Mouse (Mus musculus) heart, embryonic 11.5 days (tissue): ENCODE data around the gene Bglap3. TPM values are rescaled to one million over a fixed set of nuclear protein-coding genes. Genes with fewer than 3 reads are reported as not detected.

Experiments
- ATAC-seq: fragments of 200-750 bp; cut with Nextera tagmentation; replicated peaks from 2 replicates; pipeline ENCODE4 v1.8.0; 2017; ENCODE audit warnings: moderate library complexity; ENCODE audit not compliant: insufficient number of reproducible peaks, low FRiP score, low TSS enrichment
- H3K27ac ChIP-seq: fragments of 300-500 bp; sonication (generic); 2 replicates; pipeline ENCODE4 v1.5.1; 2014; ENCODE audit warnings: mild to moderate bottlenecking, low read depth, low read length
- H3K27me3 ChIP-seq: fragments of 300-500 bp; sonication (generic); 2 replicates; pipeline ENCODE4 v1.6.1; 2014; ENCODE audit warnings: mild to moderate bottlenecking, low read length, mixed read lengths; ENCODE audit not compliant: control insufficient read depth, insufficient read depth
- H3K36me3 ChIP-seq: fragments of 300-500 bp; sonication (generic); 2 replicates; pipeline ENCODE4 v1.6.1; 2014; ENCODE audit warnings: mild to moderate bottlenecking, low read length, moderate library complexity, mixed read lengths; ENCODE audit not compliant: control insufficient read depth, insufficient read depth
- H3K4me1 ChIP-seq: fragments of 300-500 bp; sonication (generic); 2 replicates; pipeline ENCODE4 v1.6.1; 2014; ENCODE audit warnings: low read length; ENCODE audit not compliant: control insufficient read depth, insufficient read depth
- H3K4me2 ChIP-seq: fragments of 300-500 bp; sonication (generic); 2 replicates; pipeline ENCODE4 v1.6.1; 2014; ENCODE audit warnings: mild to moderate bottlenecking, moderate library complexity
- H3K4me3 ChIP-seq: fragments of 300-500 bp; sonication (generic); 2 replicates; pipeline ENCODE4 v1.5.1; 2014; ENCODE audit warnings: low read depth, low read length
- H3K9ac ChIP-seq: fragments of 300-500 bp; sonication (generic); 2 replicates; pipeline ENCODE4 v1.6.1; 2014; ENCODE audit warnings: mild to moderate bottlenecking, low read depth, low read length, moderate library complexity
- H3K9me3 ChIP-seq: fragments of 300-500 bp; sonication (generic); replicated peaks from 2 replicates; pipeline ENCODE4 v1.6.1; 2016; ENCODE audit warnings: low read length; ENCODE audit not compliant: control insufficient read depth
- WGBS: fragments of 180-500 bp; shearing (Covaris S2); extraction: QIAGEN DNeasy Blood & Tissue Kit; methylation state at CpG from one replicate; pipeline ENCODE4 v1.1.7; 2014; ENCODE audit not compliant: insufficient replicate concordance; 5-methylcytosine and 5-hydroxymethylcytosine counted together
- polyA plus RNA-seq: library from polyadenylated mRNA; unstranded; fragments of >200 nt; fragmentation: Nextera tagmentation; extraction: Ambion mirVana; gene quantifications from 2 replicates; pipeline ENCODE4 v1.2.1, GENCODE M21; 2014

Gene Bglap3
- polyA plus RNA-seq, 1 experiment from 2014 or later: not detected

GRCm38 (mm10) chr3:88359584-88359983, 13.0 kb downstream of the Bglap3 start:
- Histone ChIP-seq H3K27ac (peak overlapping the region; percentile 70), H3K4me2 (no peak overlapping the region), H3K27me3 (no peaks in the 10 kb centered on the region; the same call in 1 of the 2 replicates), H3K4me1 (peaks cover 18% of the 10 kb centered on the region), H3K9me3 (no peaks in the 10 kb centered on the region), H3K9ac (no peak overlapping the region), H3K36me3 (peaks cover 58% of the 10 kb centered on the region), H3K4me3 (no peak overlapping the region)
- ATAC-seq: no peak
- WGBS: 53% methylated on average over 5 of the region's 5 CpGs

GRCm38 (mm10) chr3:88354396-88355165, 18.0 kb downstream of the Bglap3 start:
- peaks cover 78% of the 10 kb centered on the region for H3K36me3 ChIP-seq
- no peak for ATAC-seq
- no peak overlapping the region for H3K4me3 ChIP-seq
- H3K4me2 ChIP-seq: no peak overlapping the region
- H3K4me1 ChIP-seq: peaks cover 3% of the 10 kb centered on the region; the same call in 1 of the 2 replicates
- 91% methylated on average over 8 of the region's 8 CpGs for WGBS
- H3K27me3 ChIP-seq: no peaks in the 10 kb centered on the region
- no peak overlapping the region for H3K27ac ChIP-seq
- H3K9me3 ChIP-seq: no peaks in the 10 kb centered on the region
- no peak overlapping the region for H3K9ac ChIP-seq

DNA sequence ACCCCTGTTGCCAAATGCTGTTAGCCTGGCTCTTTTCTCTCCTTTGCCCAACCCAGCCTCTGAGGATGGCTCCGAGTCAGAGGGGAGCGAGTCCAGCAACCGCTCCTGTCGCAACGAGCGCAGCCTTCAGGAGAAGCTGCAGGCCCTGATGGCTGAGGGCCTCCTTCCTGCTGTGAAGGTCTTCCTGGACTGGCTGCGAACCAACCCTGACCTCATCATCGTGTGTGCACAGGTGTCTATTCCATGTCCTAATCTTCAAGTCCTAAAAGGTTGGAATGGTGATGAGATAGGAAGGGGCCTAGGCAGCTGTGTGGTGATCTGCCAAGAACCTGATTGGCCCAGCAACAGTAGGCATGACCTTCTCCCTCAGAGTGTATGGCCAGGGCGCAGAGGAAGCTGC, 19.6 kb downstream of the Bglap3 start:
- no peak for ATAC-seq
- WGBS: 90% methylated on average over 9 of the region's 9 CpGs
- Histone ChIP-seq H3K9ac (no peak overlapping the region), H3K4me2 (no peak overlapping the region), H3K27ac (no peak overlapping the region), H3K27me3 (no peaks in the 10 kb centered on the region), H3K9me3 (no peaks in the 10 kb centered on the region), H3K4me3 (no peak overlapping the region), H3K36me3 (peaks cover 74% of the 10 kb centered on the region), H3K4me1 (no peaks in the 10 kb centered on the region)

- Histone ChIP-seq H3K9ac (no peak overlapping the region), H3K27ac (no peak overlapping the region), H3K4me3 (no peak overlapping the region), H3K4me1 (no peaks in the 10 kb centered on the region), H3K4me2 (no peak overlapping the region), H3K27me3 (no peaks in the 10 kb centered on the region), H3K9me3 (no peaks in the 10 kb centered on the region), H3K36me3 (peaks cover 76% of the 10 kb centered on the region)
- ATAC-seq: no peak
- WGBS: 75% methylated on average over 13 of the region's 13 CpGs
These were observed 21.8 kb downstream of the Bglap3 start for GRCm38 (mm10) chr3:88350732-88351131.

- Histone ChIP-seq H3K9ac (no peak overlapping the region), H3K4me3 (no peak overlapping the region), H3K36me3 (peaks cover 24% of the 10 kb centered on the region), H3K4me2 (peak overlapping the region; percentile 63; the same call in 1 of the 2 replicates), H3K9me3 (no peaks in the 10 kb centered on the region), H3K27ac (no peak overlapping the region; the same call in 1 of the 2 replicates), H3K4me1 (peaks cover 14% of the 10 kb centered on the region), H3K27me3 (no peaks in the 10 kb centered on the region)
- 68% methylated on average over 3 of the region's 3 CpGs for WGBS
- no peak for ATAC-seq
These were observed 33.5 kb downstream of the Bglap3 start for GRCm38 (mm10) chr3:88339006-88339405.

GRCm38 (mm10) chr3:88338316-88338715, 34.2 kb downstream of the Bglap3 start:
- no peaks in the 10 kb centered on the region for H3K9me3 ChIP-seq
- no peak overlapping the region for H3K4me3 ChIP-seq
- no peak overlapping the region for H3K9ac ChIP-seq
- H3K4me2 ChIP-seq: peak overlapping the region; percentile 63; the same call in 1 of the 2 replicates
- ATAC-seq: no peak
- 71% methylated on average over 7 of the region's 7 CpGs for WGBS
- H3K4me1 ChIP-seq: peaks cover 14% of the 10 kb centered on the region
- peaks cover 18% of the 10 kb centered on the region for H3K36me3 ChIP-seq
- H3K27ac ChIP-seq: no peak overlapping the region; the same call in 1 of the 2 replicates
- no peaks in the 10 kb centered on the region for H3K27me3 ChIP-seq

DNA sequence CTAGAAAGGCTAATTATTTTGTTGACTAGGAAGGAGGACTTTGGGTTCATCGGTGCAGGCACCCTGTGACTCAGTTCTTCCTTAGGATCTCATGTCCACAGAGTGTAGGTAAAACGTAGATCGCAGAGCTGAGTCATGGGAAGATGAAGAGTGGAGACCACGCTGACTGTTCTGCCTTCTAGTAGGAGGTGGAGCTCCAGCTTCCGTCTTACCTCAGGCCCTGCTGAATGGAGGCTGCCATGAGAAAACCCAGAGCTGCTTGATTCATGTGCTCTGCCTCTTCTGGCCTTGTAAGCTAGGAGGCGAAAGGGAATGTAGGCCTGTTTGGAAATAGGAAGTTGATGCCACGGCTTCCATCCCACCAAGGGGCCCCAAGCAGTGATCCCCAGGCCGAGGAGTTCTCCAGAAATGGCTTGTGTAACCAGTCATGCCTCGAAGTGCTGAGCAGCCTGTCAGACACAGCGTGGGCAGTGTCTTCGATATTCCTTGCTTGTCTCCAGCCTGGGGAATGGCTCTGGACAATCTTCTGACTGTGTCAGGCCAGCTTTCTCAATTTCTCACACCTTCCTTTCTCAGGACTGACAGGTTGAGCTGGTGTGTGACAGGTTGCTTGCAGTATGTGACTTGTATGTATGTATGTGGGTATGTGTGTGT, 35.0 kb downstream of the Bglap3 start:
- Histone ChIP-seq H3K9me3 (no peaks in the 10 kb centered on the region), H3K9ac (peak overlapping the region; percentile 50), H3K27ac (peak overlapping the region; percentile 94), H3K4me2 (peak overlapping the region; percentile 63), H3K36me3 (peaks cover 10% of the 10 kb centered on the region), H3K4me1 (peaks cover 14% of the 10 kb centered on the region), H3K4me3 (peak overlapping the region; percentile 89), H3K27me3 (no peaks in the 10 kb centered on the region)
- ATAC-seq: no peak
- 65% methylated on average over 11 of the region's 11 CpGs for WGBS

- ATAC-seq: peak; percentile 86
- peak within 1 kb of the TSS; percentile 89 for H3K4me3 ChIP-seq
- WGBS: 1% methylated on average over 54 of the region's 66 CpGs
These were observed 36.2 kb downstream of the Bglap3 start, which contains the start of the genes Tmem79 and Smg5 for GRCm38 (mm10) chr3:88336058-88337013. Gene Tmem79, minus strand, starts transcription at chr3:88336148. Gene Smg5, plus strand, starts transcription at chr3:88336260.

More at GRCm38 (mm10) chr3:88336058-88337013, 36.2 kb downstream of the Bglap3 start, which contains the start of the genes Tmem79 and Smg5:
- no peaks in the 10 kb centered on the region for H3K9me3 ChIP-seq
- peak within 1 kb of the TSS; percentile 94 for H3K27ac ChIP-seq
- peaks cover 14% of the 10 kb centered on the region for H3K4me1 ChIP-seq
- H3K36me3 ChIP-seq: no peaks in the 10 kb centered on the region
- H3K4me2 ChIP-seq: peak within 1 kb of the TSS; percentile 82
- H3K9ac ChIP-seq: peak within 1 kb of the TSS; percentile 97
- no peaks in the 10 kb centered on the region for H3K27me3 ChIP-seq
